Mouse (Mus musculus): ENCODE measurements around the gene Gm5089.

DNA sequence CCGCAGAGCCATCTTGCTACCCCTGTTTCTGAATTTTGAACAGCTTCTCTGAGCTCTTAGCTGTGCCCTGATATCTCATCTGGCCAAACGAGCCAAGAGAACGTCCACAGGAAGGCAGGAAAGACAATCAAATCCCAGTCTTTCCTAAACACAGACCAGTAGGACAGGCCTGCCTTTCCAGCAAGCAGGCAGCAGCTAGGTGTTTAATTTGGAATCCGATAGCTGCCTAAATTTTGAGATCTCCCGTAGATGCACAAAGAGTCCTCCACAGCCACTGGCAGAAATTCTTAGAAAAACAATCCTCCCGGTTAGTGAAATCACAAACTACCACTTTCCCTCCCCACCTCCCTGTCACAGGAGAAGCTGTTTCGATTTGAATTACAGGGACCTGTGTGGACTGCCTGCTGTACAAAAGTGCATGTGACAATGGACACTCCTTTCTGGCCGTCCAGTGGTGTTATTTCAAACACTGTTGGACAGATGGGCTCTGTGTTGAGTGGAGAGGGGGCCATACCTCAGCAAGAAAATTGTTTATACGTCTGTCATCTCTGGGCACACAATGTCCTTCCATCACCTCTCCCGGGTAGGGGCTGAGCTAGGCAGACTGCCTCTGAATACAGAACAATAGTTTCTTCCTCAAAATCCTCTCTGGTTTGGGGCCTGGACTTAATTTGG lies 24.2 kb downstream of the Gm5089 start:
- TF ChIP-seq CTCF (conservative IDR thresholded peaks at IDR 0.05; ENCODE audit: insufficient read depth, insufficient read length, low read depth, low read length) (no peak), POLR2A (IDR thresholded peaks at IDR 0.05; ENCODE audit: low read depth, low read length) (no peak)

Measured in kidney, adult 2 months (tissue).